Mouse (Mus musculus) cerebellum, adult (tissue): ENCODE measurements at regions not wholly inside any gene's neighbourhood (a gene's known extent, or its start where the extent isn't known, plus 50 kb on each side); places are given as distances from the start of the nearest gene placed in this dataset.

Experiments used
- ATAC-seq: cut with Nextera tagmentation; 2 replicates; pipeline ENCODE4 v1.9.2; 2017; ENCODE audit warnings: mild to moderate bottlenecking, moderate library complexity, mixed read lengths; ENCODE audit not compliant: insufficient number of reproducible peaks, low FRiP score, low TSS enrichment

DNA sequence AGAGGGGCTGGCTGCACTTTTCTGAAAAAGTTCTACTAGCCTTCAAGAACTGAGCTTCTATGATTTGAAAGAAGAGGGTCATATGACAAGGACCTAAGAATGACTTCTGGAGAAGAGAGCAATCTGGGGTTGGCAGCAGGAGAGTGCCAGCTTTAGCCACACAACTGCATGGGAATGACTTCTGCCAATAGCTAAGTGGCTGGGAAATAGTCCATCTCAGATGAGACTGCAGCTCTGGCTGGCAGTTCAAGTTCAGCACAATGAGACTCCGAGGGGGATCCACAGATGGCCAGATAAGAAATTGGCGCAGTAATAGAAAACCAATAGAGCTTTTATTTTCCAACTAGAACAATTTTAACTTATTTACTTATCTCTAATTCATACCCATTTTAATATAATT is 122.1 kb upstream of the Fbxo33 start:
- no peak for ATAC-seq

DNA sequence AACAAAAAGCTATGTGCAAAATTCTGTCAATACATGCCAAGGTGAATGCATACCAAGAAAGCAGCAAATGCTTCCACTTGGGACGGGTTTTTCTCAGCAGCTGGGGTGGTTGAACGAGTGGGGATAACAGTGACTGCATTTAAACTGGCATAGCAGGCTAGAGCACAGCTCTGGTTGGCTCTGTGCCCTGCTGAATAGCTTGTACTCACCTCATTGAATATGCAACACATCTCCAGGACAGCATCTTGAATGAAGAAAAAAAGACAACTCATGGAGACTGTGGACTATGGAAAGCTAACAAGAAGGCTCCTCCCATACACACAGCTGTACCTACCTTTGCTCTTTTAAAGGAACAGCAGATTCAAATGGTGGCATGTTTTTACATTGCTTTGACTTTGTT is 111.2 kb upstream of the Fbxo33 start:
- ATAC-seq, result no peak

DNA sequence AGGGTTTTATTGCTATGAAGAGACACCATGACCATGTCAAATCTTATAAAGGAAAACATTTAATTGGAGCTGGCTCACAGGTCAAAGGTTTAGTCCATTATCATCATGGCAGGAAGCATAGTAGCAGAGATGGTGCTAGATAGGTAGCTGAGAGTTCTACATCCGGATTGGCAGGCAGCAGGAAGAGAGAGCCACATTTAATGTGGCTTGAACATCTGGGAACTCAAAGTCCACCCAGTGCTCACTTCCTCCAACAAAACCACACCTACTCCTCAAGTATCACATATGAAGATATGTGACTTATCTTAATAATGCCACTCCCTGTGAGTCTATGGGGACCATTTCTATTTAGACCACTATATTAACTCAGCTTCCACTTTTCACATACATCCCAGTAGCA is 93.2 kb upstream of the Fbxo33 start:
- no peak for ATAC-seq

DNA sequence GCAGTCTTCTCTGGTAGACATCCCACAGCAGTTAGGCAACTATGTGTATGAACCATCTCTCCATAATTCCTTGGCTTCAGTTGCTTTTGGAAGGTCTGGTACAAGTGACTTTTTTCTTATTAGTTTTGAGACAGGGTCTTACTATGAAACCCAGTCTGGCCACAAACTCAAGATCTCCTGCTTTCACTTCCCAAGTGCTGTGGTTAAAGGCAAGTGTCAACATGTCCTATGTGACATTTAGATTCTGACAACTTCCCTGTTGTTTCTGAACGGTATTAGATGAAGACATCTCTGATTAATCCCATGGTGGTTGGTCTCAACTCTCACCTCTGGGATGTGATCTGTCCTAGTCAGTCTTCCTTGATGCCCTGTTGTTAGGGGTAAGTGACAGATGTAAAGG is 88.4 kb upstream of the Fbxo33 start:
- no peak for ATAC-seq

DNA sequence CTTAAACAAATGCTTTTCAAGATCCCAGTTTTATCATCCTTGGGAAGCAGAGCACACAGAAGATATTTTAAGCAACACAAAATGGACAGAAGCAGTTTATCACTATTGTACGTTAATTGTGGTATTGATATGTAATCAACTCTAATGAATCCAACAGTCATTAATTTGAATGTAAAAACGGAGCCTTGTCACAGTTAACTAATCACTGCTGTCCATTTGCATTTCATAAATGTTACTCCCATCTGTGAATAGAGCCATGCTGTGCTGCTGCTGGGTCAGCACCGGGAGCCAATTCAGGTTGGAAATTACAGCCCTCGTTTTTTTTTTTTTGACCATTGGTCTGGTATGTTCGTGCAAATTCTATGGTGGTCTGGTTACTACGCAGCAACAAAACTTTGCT is 85.0 kb upstream of the Fbxo33 start:
- ATAC-seq, result no peak
